Mouse (Mus musculus): ENCODE data around the gene Arhgef1. TPM values are rescaled to one million over a fixed set of nuclear protein-coding genes. Genes with fewer than 3 reads are reported as not detected.
A peak's percentile ranks its signal among the peaks of the same experiment; 100 is the strongest.

Arhgef1 gene
- polyA plus RNA-seq, 1 experiment from 2014 or later = 101 TPM

DNA sequence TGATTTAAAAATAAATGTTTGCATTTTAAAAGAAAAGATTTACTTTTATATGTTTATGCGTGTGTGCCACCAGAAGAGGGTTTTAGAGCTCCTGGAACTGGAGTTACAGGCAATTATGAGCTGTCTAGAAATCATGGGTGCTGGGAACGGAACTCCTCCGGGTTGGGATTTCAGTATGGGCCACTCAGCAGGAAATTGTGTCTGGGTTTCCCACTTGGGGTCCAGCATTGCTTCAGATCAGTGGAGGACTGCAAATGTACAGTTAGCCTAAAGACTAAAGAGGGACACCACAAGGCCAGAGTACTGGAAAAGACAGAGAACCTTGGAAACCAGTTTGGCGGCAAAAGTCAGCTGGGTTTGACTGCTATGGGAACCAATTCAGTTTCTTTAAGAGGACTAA lies 70.5 kb downstream of the Arhgef1 start:
- Histone ChIP-seq H3K9ac (no peak overlapping the region), H3K4me3 (replicated peaks) (no peak overlapping the region), H3K4me1 (peaks cover 5% of the 10 kb centered on the region), H3K27me3 (no peaks in the 10 kb centered on the region), H3K36me3 (peaks cover 9% of the 10 kb centered on the region), H3K4me2 (peak overlapping the region; percentile 78; the same call in 1 of the 2 replicates), H3K27ac (no peak overlapping the region), H3K9me3 (replicated peaks) (no peaks in the 10 kb centered on the region)
- WGBS = 83% methylated on average over 4 of the region's 4 CpGs
- no peak for ATAC-seq (replicated peaks; ENCODE audit: low FRiP score)

DNA sequence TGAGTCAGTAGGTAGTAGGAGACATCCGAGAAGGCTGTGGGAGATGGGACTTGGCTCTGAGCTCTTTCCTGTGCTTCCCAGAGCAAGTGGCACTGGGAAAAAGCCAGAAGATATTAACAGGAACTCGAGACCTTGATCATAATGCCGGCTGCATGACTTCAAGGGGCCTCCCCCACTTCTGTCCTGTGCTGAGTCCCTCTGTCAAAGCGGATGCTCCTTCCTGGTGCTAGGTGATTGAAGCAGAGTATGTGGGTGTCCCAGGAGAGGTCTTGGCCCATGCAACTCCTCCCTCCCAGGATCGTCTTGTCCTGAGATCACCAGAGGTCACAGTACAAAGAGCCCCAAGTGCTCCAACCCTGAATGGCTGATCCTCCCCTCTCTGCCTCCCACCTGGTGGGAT lies 71.2 kb downstream of the Arhgef1 start:
- H3K4me1 ChIP-seq = peaks cover 5% of the 10 kb centered on the region
- H3K4me2 ChIP-seq = no peak overlapping the region
- H3K36me3 ChIP-seq = peaks cover 9% of the 10 kb centered on the region
- ATAC-seq (replicated peaks; ENCODE audit: low FRiP score) = no peak
- no peak overlapping the region for H3K27ac ChIP-seq
- no peak overlapping the region for H3K4me3 ChIP-seq (replicated peaks)
- no peak overlapping the region for H3K9ac ChIP-seq
- no peaks in the 10 kb centered on the region for H3K27me3 ChIP-seq
- 54% methylated on average over 5 of the region's 5 CpGs for WGBS
- no peaks in the 10 kb centered on the region for H3K9me3 ChIP-seq (replicated peaks)

DNA sequence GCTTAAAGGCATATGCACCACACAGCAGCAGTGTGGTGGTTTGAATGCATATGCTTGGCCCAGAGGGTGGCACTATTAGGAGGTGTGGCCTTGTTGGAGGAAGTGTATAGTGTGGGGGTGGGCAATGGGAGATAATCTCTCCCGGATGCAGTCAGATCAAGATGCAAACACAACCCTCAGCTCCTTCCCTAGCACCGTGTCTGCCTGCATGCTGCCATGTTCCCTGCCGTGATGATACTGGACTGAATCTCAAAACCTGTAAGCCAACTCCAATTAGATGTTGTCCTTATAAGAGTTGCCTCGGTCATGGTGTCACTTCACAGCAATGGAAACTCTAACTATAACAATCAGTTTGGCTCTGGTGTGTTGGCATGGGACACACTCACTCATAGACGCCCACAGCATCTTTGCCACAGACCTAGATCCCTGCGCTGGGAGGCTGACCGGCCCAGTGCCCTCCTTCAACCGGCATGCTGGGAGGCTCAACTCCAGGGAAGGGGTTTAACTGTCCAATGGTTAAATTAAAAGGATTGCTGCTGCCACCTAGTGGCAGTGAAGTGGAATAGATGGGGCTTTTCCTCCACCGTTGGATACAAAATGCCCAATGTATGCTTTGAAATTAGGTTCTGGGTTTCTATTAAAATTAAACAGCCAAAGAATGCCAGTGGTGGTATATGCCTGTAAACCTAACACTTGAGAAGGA lies 72.3 kb downstream of the Arhgef1 start:
- 35% methylated on average over 9 of the region's 9 CpGs for WGBS
- H3K27ac ChIP-seq = no peak overlapping the region
- H3K9me3 ChIP-seq (replicated peaks) = no peaks in the 10 kb centered on the region
- H3K4me3 ChIP-seq (replicated peaks) = no peak overlapping the region
- H3K9ac ChIP-seq = no peak overlapping the region
- no peak for ATAC-seq (replicated peaks; ENCODE audit: low FRiP score)
- H3K4me2 ChIP-seq = no peak overlapping the region
- H3K36me3 ChIP-seq = 0 out of 2 replicates have a peak, but pooled peaks cover under 1% of the 10 kb centered on the region
- H3K27me3 ChIP-seq = no peaks in the 10 kb centered on the region
- H3K4me1 ChIP-seq = peaks cover 5% of the 10 kb centered on the region

Small RNAs within 50 kb of the gene (microRNA-seq; reads per million reads assigned to microRNA genes)
- gene Mir7046 = not detected

Other genes with a start within 250 kb of the Arhgef1 start
- gene Tex101, start 226.2 kb upstream of the Arhgef1 start, polyA plus RNA-seq (2015; fragmentation: Nextera tagmentation; extraction: Ambion mirVana) = not detected in 2 replicates
- gene BC049730, start 193.7 kb upstream of the Arhgef1 start, polyA plus RNA-seq (2015; fragmentation: Nextera tagmentation; extraction: Ambion mirVana) = not detected in 2 replicates
- gene Gm4763, start 176.0 kb upstream of the Arhgef1 start, polyA plus RNA-seq (2015; fragmentation: Nextera tagmentation; extraction: Ambion mirVana) = not detected in 2 replicates
- gene Cd177, start 142.6 kb upstream of the Arhgef1 start, polyA plus RNA-seq (2015; fragmentation: Nextera tagmentation; extraction: Ambion mirVana) = 0.36 and 0.38 TPM in 2 replicates
- gene Ceacam10, start 125.7 kb upstream of the Arhgef1 start, polyA plus RNA-seq (2015; fragmentation: Nextera tagmentation; extraction: Ambion mirVana) = not detected in 2 replicates
- 15.3 TPM in 2 replicates for gene Gm9844, start 40.7 kb upstream of the Arhgef1 start, polyA plus RNA-seq (2015; fragmentation: Nextera tagmentation; extraction: Ambion mirVana)
- not detected in 2 replicates for gene Lypd4, start 33.0 kb upstream of the Arhgef1 start, polyA plus RNA-seq (2015; fragmentation: Nextera tagmentation; extraction: Ambion mirVana)
- not detected in 2 replicates for gene Dmrtc2, start 32.9 kb upstream of the Arhgef1 start, polyA plus RNA-seq (2015; fragmentation: Nextera tagmentation; extraction: Ambion mirVana)
- 2,383 and 2,806 TPM in 2 replicates for gene Rps19, start 18.5 kb upstream of the Arhgef1 start, polyA plus RNA-seq (2015; fragmentation: Nextera tagmentation; extraction: Ambion mirVana)
- gene Cd79a, start 5.5 kb upstream of the Arhgef1 start, polyA plus RNA-seq (2015; fragmentation: Nextera tagmentation; extraction: Ambion mirVana) = 1.8 TPM in 2 replicates
- not detected in 2 replicates for gene Gm4881, start 41.6 kb downstream of the Arhgef1 start, polyA plus RNA-seq (2015; fragmentation: Nextera tagmentation; extraction: Ambion mirVana)
- 143 and 153 TPM in 2 replicates for gene Rabac1, start 69.8 kb downstream of the Arhgef1 start, polyA plus RNA-seq (2015; fragmentation: Nextera tagmentation; extraction: Ambion mirVana)
- gene Atp1a3, start 103.0 kb downstream of the Arhgef1 start, polyA plus RNA-seq (2015; fragmentation: Nextera tagmentation; extraction: Ambion mirVana) = 0.68 and 2.1 TPM in 2 replicates
- 5.1 and 7.0 TPM in 2 replicates for gene Grik5, start 169.4 kb downstream of the Arhgef1 start, polyA plus RNA-seq (2015; fragmentation: Nextera tagmentation; extraction: Ambion mirVana)
- 33.9 and 37.1 TPM in 2 replicates for gene Zfp574, start 169.7 kb downstream of the Arhgef1 start, polyA plus RNA-seq (2015; fragmentation: Nextera tagmentation; extraction: Ambion mirVana)

All from kidney, embryonic 15.5 days (tissue).